In the genomic region with DNA sequence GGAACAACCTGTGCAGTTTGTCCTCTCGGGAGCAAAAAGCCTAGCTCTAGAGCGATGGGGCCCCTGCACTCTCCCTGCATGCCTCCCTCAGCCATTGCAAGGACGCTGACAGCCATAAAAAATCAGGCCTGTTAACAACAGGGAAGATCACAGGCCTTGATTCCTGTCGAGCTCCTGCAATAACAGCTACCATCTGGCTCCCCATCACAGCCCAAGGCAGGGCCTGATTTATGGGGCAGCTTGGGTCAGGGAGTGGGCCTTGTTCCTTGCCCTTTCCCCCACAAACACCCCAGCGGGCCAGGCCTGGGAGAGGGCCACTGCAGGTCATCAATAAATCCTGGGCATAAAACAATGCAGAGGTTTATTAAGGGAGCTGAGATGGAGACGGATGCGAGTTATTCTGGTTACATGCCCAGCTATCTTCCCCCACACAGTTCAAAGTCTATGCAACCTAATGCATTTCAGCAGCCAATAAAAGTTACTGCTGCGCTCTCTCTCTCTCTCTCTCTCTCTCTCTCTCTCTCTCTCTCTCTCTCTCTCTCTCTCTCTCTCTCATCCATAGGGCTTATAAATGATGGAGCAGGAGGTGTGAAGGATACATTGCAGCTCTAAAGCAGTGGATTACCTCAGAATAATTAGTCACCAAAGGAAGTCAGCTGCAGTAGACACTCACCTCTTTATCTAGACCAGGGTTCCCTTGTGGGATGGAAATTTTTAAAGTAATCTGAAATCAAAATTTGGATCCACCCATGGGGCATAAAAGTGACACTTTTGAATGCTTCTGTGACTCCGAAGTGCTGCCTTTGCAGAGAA, we compare ENCODE assay signal across 9 mouse cellular contexts.
DNase-seq lines count a peak whose midpoint lies in the region; ATAC-seq lines count a peak whose summit lies in the region.
"Had no signal": no experiment of that assay in that cellular context is flagged by ENCODE, and none has a peak within 500 bp of the region (broad histone marks: within the 10 kb centered on the region; RNA-seq: fewer than 3 reads in every experiment).

No protein-coding gene starts in this region.

- H3K27me3 ChIP-seq in hindbrain, embryonic 15.5 days = no peaks in the 10 kb centered on the region

- H3K9me3 ChIP-seq in hindbrain, embryonic 15.5 days = no peaks in the 10 kb centered on the region
- H3K9me3 ChIP-seq: embryonic facial prominence, embryonic 15.5 days had no signal

- no peak overlapping the region for H3K9ac ChIP-seq in hindbrain, embryonic 15.5 days
- H3K9ac ChIP-seq: embryonic facial prominence, embryonic 15.5 days had no signal

- no peak overlapping the region for H3K4me3 ChIP-seq in hindbrain, embryonic 15.5 days
- H3K4me3 ChIP-seq: embryonic facial prominence, embryonic 15.5 days had no signal

- WGBS in hindbrain, embryonic 15.5 days = 28% methylated on average over 9 of the region's 9 CpGs
- 15% methylated on average over 9 of the region's 9 CpGs for WGBS in large intestine, adult 2 months

- ATAC-seq in hindbrain, embryonic 15.5 days (ENCODE audit: low FRiP score, low read depth) = peak; percentile 11; the same call in 1 of the 2 replicates
- ATAC-seq in activated CD4-positive, CD25-positive, alpha-beta regulatory T cell, adult 4 months = no peak

- H3K4me2 ChIP-seq in hindbrain, embryonic 15.5 days = no peak overlapping the region
- H3K4me2 ChIP-seq: embryonic facial prominence, embryonic 15.5 days had no signal

- no peak overlapping the region for H3K27ac ChIP-seq in hindbrain, embryonic 15.5 days (replicated peaks)
- H3K27ac ChIP-seq: embryonic facial prominence, embryonic 15.5 days had no signal

- H3K4me1 ChIP-seq in hindbrain, embryonic 15.5 days (replicated peaks) = 0 out of 2 replicates have a peak, but pooled peaks cover 4% of the 10 kb centered on the region

- H3K36me3 ChIP-seq in hindbrain, embryonic 15.5 days = no peaks in the 10 kb centered on the region
- H3K36me3 ChIP-seq: embryonic facial prominence, embryonic 15.5 days had no signal

- DNase-seq in adrenal gland, adult 8-10 months = peak; percentile 24
- DNase-seq in adrenal gland, postnatal 25 days = no peak
- DNase-seq in MN1 (ENCODE audit: low spot score) = peak; percentile 60
- DNase-seq in large intestine, adult 2 months (ENCODE audit: low read depth, low spot score) = peak; percentile 76
- no peak for DNase-seq in layer of hippocampus, adult 18-20 months (ENCODE audit: low spot score in 2 of 2)
- no peak for DNase-seq in spleen, postnatal 14 days (ENCODE audit: low spot score in 2 of 2)

Comparison
In these comparisons a context has a peak if more than half of its experiments do, and no peak if none do; other contexts are left out.
1. DNase-seq: peak in adrenal gland, adult 8-10 months (single experiment), MN1 (single experiment) and large intestine, adult 2 months (single experiment); none in adrenal gland, postnatal 25 days (single experiment), layer of hippocampus, adult 18-20 months (0 of 2) and spleen, postnatal 14 days (0 of 2).